Mouse (Mus musculus) heart, postnatal 0 days (tissue): ENCODE measurements around the gene Lat. TPM values are rescaled to one million over a fixed set of nuclear protein-coding genes. Genes with fewer than 3 reads are reported as not detected.

Experiments
- ATAC-seq: fragments of 200-750 bp; cut with Nextera tagmentation; 2 replicates; pipeline ENCODE4 v1.8.0; 2017; ENCODE audit warnings: low read depth, moderate number of reproducible peaks, moderate library complexity; ENCODE audit not compliant: insufficient read depth
- DNase-seq: peaks from one replicate; pipeline ENCODE4 v3.0.0-alpha.2; 2016; ENCODE audit warnings: low spot score
- H3K27ac ChIP-seq: fragments of 300-500 bp; sonication (generic); 2 replicates; pipeline ENCODE4 v1.5.1; 2014; ENCODE audit warnings: low read depth, mild to moderate bottlenecking
- H3K27me3 ChIP-seq: fragments of 300-500 bp; sonication (generic); 2 replicates; pipeline ENCODE4 v1.6.1; 2014; ENCODE audit warnings: low read length, mixed read lengths; ENCODE audit not compliant: control insufficient read depth, insufficient read depth
- H3K36me3 ChIP-seq: fragments of 300-500 bp; sonication (generic); replicated peaks from 2 replicates; pipeline ENCODE4 v1.6.1; 2014; ENCODE audit warnings: low read length, mixed read lengths; ENCODE audit not compliant: control insufficient read depth, insufficient read depth
- H3K4me1 ChIP-seq: fragments of 300-500 bp; sonication (generic); 2 replicates; pipeline ENCODE4 v1.6.1; 2014; ENCODE audit warnings: antibody characterized with exemption; ENCODE audit not compliant: control insufficient read depth, insufficient read depth
- H3K4me2 ChIP-seq: fragments of 300-500 bp; sonication (generic); 2 replicates; pipeline ENCODE4 v1.6.1; 2014; ENCODE audit warnings: low read depth, mild to moderate bottlenecking, low read length, moderate library complexity
- H3K4me3 ChIP-seq: fragments of 300-500 bp; sonication (generic); 2 replicates; pipeline ENCODE4 v1.5.1; 2014; ENCODE audit warnings: low read depth, low read length
- H3K9ac ChIP-seq: fragments of 300-500 bp; sonication (generic); replicated peaks from 2 replicates; pipeline ENCODE4 v1.6.1; 2014; ENCODE audit warnings: low read depth, low read length, mixed read lengths
- H3K9me3 ChIP-seq: fragments of 300-500 bp; sonication (generic); replicated peaks from 2 replicates; pipeline ENCODE4 v1.6.1; 2016; ENCODE audit warnings: low read length; ENCODE audit not compliant: control insufficient read depth
- CTCF ChIP-seq: IDR thresholded peaks from 2 replicates; pipeline ENCODE4 v1.5.1; 2016; ENCODE audit warnings: antibody characterized with exemption, control low read depth, low read depth
- EP300 ChIP-seq: IDR thresholded peaks from 2 replicates; pipeline ENCODE4 v1.6.1; 2016; ENCODE audit warnings: antibody characterized with exemption, low read depth
- WGBS: fragments of 180-500 bp; shearing (Covaris S2); extraction: QIAGEN DNeasy Blood & Tissue Kit; methylation state at CpG from one replicate; pipeline ENCODE4 v1.1.7; 2014; 5-methylcytosine and 5-hydroxymethylcytosine counted together
- polyA plus RNA-seq: library from polyadenylated mRNA; unstranded; fragments of >200 nt; fragmentation: Nextera tagmentation; extraction: Ambion mirVana; gene quantifications from 2 replicates; pipeline ENCODE4 v1.2.1, GENCODE M21; 2015
- total RNA-seq: library from RNA; depleted of rRNA; stranded (reverse); fragments of >200 nt; gene quantifications from 2 replicates; pipeline ENCODE4 v1.2.3, GENCODE M21; 2014; ENCODE audit warnings: low replicate concordance

Gene Lat
- total and polyA plus RNA-seq, 2 experiments from 2014 or later, result 0.73 to 0.75 TPM

GRCm38 (mm10) chr7:126340206-126340618 lies 29.2 kb downstream of the Lat start:
- no peak for TF ChIP-seq CTCF
- no peak for TF ChIP-seq EP300
- Histone ChIP-seq H3K4me2 (no peak overlapping the region), H3K4me3 (no peak overlapping the region), H3K9me3 (no peaks in the 10 kb centered on the region), H3K36me3 (no peaks in the 10 kb centered on the region), H3K27ac (peak overlapping the region; percentile 57; the same call in 1 of the 2 replicates), H3K4me1 (peaks cover 3% of the 10 kb centered on the region; the same call in 1 of the 2 replicates), H3K27me3 (no peaks in the 10 kb centered on the region), H3K9ac (no peak overlapping the region)
- 44% methylated on average over 6 of the region's 6 CpGs for WGBS
- DNase-seq, result peak; percentile 60
- ATAC-seq, result peak; percentile 77; the same call in 1 of the 2 replicates

GRCm38 (mm10) chr7:126339521-126339971 lies 29.8 kb downstream of the Lat start:
- no peaks in the 10 kb centered on the region for H3K27me3 ChIP-seq
- peaks cover 3% of the 10 kb centered on the region; the same call in 1 of the 2 replicates for H3K4me1 ChIP-seq
- H3K4me3 ChIP-seq, result no peak overlapping the region
- TF ChIP-seq CTCF (no peak), EP300 (no peak)
- ATAC-seq (peak; percentile 49; the same call in 1 of the 2 replicates), DNase-seq (peak; percentile 69)
- H3K9ac ChIP-seq, result no peak overlapping the region
- H3K36me3 ChIP-seq, result no peaks in the 10 kb centered on the region
- WGBS, result 65% methylated on average over 8 of the region's 8 CpGs
- no peaks in the 10 kb centered on the region for H3K9me3 ChIP-seq
- H3K4me2 ChIP-seq, result no peak overlapping the region
- peak overlapping the region; percentile 57; the same call in 1 of the 2 replicates for H3K27ac ChIP-seq

- ATAC-seq, result no peak
- Histone ChIP-seq H3K4me1 (peaks cover 3% of the 10 kb centered on the region; the same call in 1 of the 2 replicates), H3K9me3 (no peaks in the 10 kb centered on the region), H3K4me2 (no peak overlapping the region), H3K9ac (no peak overlapping the region), H3K27ac (peak overlapping the region; percentile 57; the same call in 1 of the 2 replicates), H3K36me3 (no peaks in the 10 kb centered on the region), H3K27me3 (no peaks in the 10 kb centered on the region), H3K4me3 (no peak overlapping the region)
- no peak for TF ChIP-seq EP300
- no peak for TF ChIP-seq CTCF
- DNase-seq, result no peak
- 80% methylated on average over 8 of the region's 8 CpGs for WGBS
Measured at GRCm38 (mm10) chr7:126338906-126339305, 30.5 kb downstream of the Lat start.

GRCm38 (mm10) chr7:126335556-126335955 lies 33.8 kb downstream of the Lat start:
- ATAC-seq, result no peak
- peaks cover 3% of the 10 kb centered on the region; the same call in 1 of the 2 replicates for H3K4me1 ChIP-seq
- WGBS, result 95% methylated on average over 1 of the region's 1 CpGs

GRCm38 (mm10) chr7:126332691-126333090 lies 36.7 kb downstream of the Lat start:
- DNase-seq, result no peak

More at GRCm38 (mm10) chr7:126335556-126335955, 33.8 kb downstream of the Lat start:
- Histone ChIP-seq H3K4me2 (no peak overlapping the region), H3K4me3 (no peak overlapping the region), H3K27me3 (no peaks in the 10 kb centered on the region), H3K27ac (no peak overlapping the region), H3K9ac (no peak overlapping the region), H3K9me3 (no peaks in the 10 kb centered on the region), H3K36me3 (no peaks in the 10 kb centered on the region)
- TF ChIP-seq EP300 (no peak), CTCF (peak; percentile 26; the same call in 1 of the 2 replicates)
- DNase-seq, result no peak

GRCm38 (mm10) chr7:126330693-126331092 lies 38.7 kb downstream of the Lat start:
- ATAC-seq (no peak), DNase-seq (no peak)

More at GRCm38 (mm10) chr7:126332691-126333090, 36.7 kb downstream of the Lat start:
- no peaks in the 10 kb centered on the region for H3K9me3 ChIP-seq
- no peak overlapping the region for H3K4me3 ChIP-seq
- H3K9ac ChIP-seq, result no peak overlapping the region
- no peaks in the 10 kb centered on the region for H3K4me1 ChIP-seq
- no peaks in the 10 kb centered on the region for H3K27me3 ChIP-seq
- no peaks in the 10 kb centered on the region for H3K36me3 ChIP-seq
- TF ChIP-seq EP300, result no peak
- TF ChIP-seq CTCF, result no peak
- no peak overlapping the region for H3K27ac ChIP-seq
- H3K4me2 ChIP-seq, result no peak overlapping the region
- ATAC-seq, result no peak
- 68% methylated on average over 3 of the region's 3 CpGs for WGBS

More at GRCm38 (mm10) chr7:126330693-126331092, 38.7 kb downstream of the Lat start:
- Histone ChIP-seq H3K4me1 (no peaks in the 10 kb centered on the region), H3K27ac (no peak overlapping the region), H3K36me3 (no peaks in the 10 kb centered on the region), H3K4me3 (no peak overlapping the region), H3K4me2 (no peak overlapping the region), H3K27me3 (no peaks in the 10 kb centered on the region), H3K9ac (no peak overlapping the region), H3K9me3 (no peaks in the 10 kb centered on the region)
- TF ChIP-seq CTCF (no peak), EP300 (no peak)
- 35% methylated on average over 2 of the region's 2 CpGs for WGBS
